Mouse (Mus musculus) left cerebral cortex, postnatal 4 days (tissue): Measurements from ENCODE around the gene Thop1. TPM values are rescaled to one million over a fixed set of nuclear protein-coding genes. Genes with fewer than 3 reads are reported as not detected.
A peak's percentile ranks its signal among the peaks of the same experiment; 100 is the strongest.
"Not testable (repeated sequence)": the region's sequence is repeated elsewhere in the genome, so short reads cannot be mapped to it uniquely, and the experiment has no call there.

Experiments used
- DNase-seq: peaks from one replicate; pipeline ENCODE4 v3.0.0-alpha.2; 2022
- intact Hi-C: fragments of 180-260 bp; cut with DNase I; formaldehyde crosslinking; loops from one replicate; pipeline ENCODE4 v1.15.1; 2025
- total RNA-seq, 2 experiments: library from RNA; stranded (reverse); gene quantifications; 2 replicates each; pipeline ENCODE4 v1.2.3; 2021

Gene Thop1
- 10 to 100 TPM; 53.6 to 56.5 TPM for total RNA-seq

DNA sequence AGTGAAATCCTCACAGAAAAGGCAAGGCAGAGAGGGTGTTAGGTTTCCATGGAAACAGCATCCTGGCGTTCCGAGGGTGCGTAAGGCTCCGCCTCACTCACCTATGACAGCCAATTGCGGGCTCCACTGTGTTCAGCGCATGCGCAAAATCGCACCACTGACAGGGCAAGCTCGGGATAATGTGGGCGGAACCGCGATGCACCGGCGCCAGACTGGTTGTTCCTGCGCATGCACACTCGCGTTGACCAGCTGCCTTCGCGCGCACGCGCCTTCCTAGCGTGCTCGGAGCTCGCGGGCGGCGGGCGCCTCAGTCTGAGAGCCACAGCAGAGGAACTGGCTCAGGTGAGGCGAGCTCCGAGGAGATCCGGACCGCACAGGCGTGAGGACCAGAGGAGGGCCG is at the start of gene Thop1:
TSS of gene Thop1 (plus strand) at position 200 of the 400 bp plus-strand sequence.
- peak; percentile 99 for DNase-seq
- intact Hi-C loops, result no loop called here

GRCm38 (mm10) chr10:81020207-81020606 is 49.6 kb upstream of the Thop1 start:
- DNase-seq, result no peak
- intact Hi-C loops, result no loop called here

GRCm38 (mm10) chr10:81021547-81022110 is 48.2 kb upstream of the Thop1 start:
- DNase-seq, result no peak
- intact Hi-C loops, result no loop called here

- no peak for DNase-seq
- intact Hi-C loops, result no loop called here
Observed at GRCm38 (mm10) chr10:81022744-81023143, 47.1 kb upstream of the Thop1 start.

DNA sequence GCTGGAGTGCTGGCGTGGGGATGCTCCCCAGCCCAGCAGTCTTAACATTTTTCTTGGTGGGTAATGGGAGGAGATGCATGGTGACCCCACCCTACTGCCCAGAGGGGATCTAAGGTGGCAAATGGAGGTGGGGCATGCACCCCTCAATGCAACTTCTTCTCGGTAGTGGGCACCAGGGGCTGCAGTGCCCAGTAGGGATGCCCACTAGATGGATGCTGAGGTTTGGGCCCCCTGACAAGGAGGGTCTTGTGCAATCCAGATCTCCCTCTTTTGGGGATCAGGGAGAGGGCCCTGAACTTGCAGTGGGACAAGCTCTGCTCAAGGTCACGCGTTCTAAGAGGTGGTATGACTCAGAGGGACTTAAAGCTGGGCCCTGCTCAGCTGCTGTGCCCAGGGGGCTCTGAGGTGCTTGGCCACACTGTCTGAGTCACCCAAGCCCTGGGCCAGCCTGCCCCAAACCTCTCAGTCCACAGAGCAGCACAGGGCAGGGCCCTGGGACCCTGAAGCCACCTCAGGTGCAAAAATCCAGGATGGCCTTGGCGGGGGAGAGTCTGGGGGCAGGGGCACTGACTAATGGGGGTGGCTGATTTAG is 45.4 kb upstream of the Thop1 start:
- no peak for DNase-seq
- intact Hi-C loops, result no loop called here

- DNase-seq, result no peak
- intact Hi-C loops, result no loop called here
Observed at GRCm38 (mm10) chr10:81025047-81025621, 44.7 kb upstream of the Thop1 start.

GRCm38 (mm10) chr10:81025639-81026275 is 44.1 kb upstream of the Thop1 start, which contains the start of gene Diras1:
Gene Diras1 (minus strand): TSS chr10:81025662.
- DNase-seq, result no peak

GRCm38 (mm10) chr10:81026857-81027256 is 43.0 kb upstream of the Thop1 start:
- intact Hi-C loops, result no loop called here
- DNase-seq, result no peak

More at GRCm38 (mm10) chr10:81025639-81026275, 44.1 kb upstream of the Thop1 start, which contains the start of gene Diras1:
- intact Hi-C loops, result no loop called here

DNA sequence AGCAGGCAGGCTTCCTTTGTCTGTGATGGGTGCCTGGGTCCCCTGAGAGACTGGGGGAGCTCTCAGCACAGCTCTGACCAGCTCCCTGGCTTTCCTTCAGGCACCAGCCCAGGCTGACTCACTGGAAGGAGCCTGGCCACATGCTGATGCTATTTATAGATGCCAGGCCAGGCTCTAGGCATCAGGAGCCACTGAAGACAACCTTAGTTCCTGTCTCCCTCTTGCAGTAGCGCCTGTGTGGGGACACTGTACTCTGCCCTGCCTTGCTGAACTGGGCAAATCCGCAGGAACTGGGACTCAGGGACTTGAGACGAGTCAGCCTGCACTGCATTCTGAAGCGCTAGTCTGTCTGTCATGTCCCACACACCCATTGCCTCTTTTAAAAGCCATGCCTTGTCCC is 42.5 kb upstream of the Thop1 start:
- DNase-seq, result no peak
- intact Hi-C loops, result no loop called here

- no peak for DNase-seq
- intact Hi-C loops, result no loop called here
Observed at GRCm38 (mm10) chr10:81028219-81028618, 41.6 kb upstream of the Thop1 start.

DNA sequence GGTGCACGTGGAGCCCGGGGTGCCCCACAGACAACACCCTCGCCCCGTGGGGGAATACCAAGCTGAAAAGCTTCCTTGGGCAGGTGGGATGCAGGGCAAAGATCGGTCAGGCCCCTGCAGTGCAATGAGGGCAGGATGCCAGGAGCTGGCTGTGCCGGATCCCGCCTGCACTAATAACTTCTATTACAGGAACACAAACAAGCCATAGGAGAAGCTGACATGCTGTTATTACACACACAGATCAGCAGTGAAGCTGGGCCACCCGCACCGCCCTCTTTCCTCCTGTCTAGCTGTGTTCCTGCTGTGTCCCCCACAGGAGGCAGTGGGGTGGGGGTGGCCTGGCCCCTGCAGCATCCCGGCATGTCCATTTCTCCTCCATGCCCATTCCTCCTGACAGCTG is 40.8 kb upstream of the Thop1 start:
- peak; percentile 33 for DNase-seq
- intact Hi-C loops, result no loop called here

DNA sequence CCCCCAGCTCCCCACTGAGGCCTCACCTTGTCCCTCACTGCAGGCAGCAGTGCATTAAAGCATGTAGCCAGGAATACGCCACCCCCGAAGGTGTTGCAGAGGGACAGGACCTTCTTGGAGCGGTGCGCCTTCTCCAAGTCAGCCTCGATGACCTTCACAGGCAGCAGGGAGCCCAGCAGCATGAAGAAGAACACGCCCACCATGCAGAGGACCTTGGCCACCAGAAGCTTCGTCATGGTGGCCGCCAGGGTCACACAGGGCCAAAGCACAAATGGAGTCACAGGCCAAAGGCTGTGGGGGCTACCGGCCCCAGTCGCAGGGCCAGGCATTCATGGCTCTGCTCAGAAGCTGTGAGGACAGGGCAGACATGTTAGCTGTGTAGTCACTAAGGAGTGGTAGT is 36.2 kb upstream of the Thop1 start:
- intact Hi-C loops, result no loop called here
- DNase-seq, result no peak

GRCm38 (mm10) chr10:81036251-81036650 is 33.6 kb upstream of the Thop1 start:
- peak; percentile 30 for DNase-seq
- intact Hi-C loops, result loop anchor here (5.0 kb wide), 1 partner anchor 34 kb away; no protein-coding TSS in a partner anchor

GRCm38 (mm10) chr10:81036988-81037580 is 32.8 kb upstream of the Thop1 start, which contains the start of gene Slc39a3:
Gene Slc39a3 (minus strand): TSS chr10:81037426.
- peak; percentile 99 for DNase-seq
- intact Hi-C loops, result loop anchor here (5.0 kb wide), 1 partner anchor 35 kb away; no protein-coding TSS in a partner anchor

GRCm38 (mm10) chr10:81041458-81042175 is 28.2 kb upstream of the Thop1 start:
- intact Hi-C loops, result no loop called here
- DNase-seq, result peak; percentile 77

- intact Hi-C loops, DNase-seq: not testable (repeated sequence)
Observed at GRCm38 (mm10) chr10:81045246-81045645, 24.6 kb upstream of the Thop1 start.

DNA sequence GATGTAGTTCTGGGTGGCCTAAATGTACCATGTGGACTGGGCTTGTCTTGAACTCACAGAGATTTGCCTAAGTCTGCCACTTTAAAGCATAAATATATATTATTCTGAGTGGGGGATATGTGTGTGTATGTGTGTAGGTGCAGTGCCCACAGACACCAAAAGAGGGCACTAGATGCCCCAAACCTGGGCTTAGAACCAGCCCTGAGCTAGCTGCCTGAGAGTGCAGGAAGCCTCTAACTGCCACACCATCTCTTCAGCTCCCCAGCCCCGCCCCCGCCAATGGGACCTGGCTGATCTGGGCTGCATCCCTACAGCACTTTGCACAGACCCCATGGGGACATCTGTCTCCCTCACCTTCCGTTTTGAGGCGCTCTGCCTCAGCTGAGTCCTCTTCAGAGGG is 19.2 kb upstream of the Thop1 start:
- intact Hi-C loops, result no loop called here
- DNase-seq, result no peak

DNA sequence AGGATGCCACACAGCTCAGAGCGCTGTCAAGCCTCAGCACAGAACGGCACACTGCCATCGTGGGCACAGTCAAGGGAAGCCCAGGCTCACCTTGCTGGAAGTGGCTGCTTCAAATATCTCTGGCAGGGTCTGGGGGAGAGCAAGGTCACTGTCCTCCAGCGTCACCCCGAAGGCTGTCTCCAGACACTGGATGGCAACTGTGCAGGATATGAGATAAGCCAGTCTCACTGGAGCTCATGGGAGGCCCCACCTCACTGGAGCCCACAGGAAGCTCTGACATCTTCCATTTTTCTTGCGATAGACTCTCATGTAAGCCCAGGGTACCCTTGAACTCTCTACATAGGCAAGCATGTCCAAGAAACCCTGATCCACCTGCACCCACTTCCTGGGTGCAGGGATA is 18.7 kb upstream of the Thop1 start:
- no peak for DNase-seq
- intact Hi-C loops, result no loop called here

DNA sequence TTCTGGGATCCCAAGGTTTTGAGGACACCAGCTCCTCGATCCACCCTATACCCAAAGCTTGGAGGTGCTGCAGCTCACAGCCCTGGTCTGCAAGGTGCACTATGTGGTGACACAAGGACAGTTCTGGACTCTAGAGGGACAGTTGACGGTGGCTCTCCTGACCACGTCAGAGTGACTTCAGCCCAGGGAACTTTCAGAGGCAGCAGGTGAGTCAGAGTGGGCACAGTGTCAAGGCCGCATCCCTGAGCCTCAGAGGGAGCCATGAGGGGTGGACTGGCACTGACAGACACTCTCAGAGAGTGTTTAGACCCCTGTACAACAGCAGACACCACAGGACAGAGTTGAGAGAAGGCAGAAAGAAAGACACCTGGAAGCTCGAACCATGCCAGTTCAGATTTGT is 17.3 kb upstream of the Thop1 start:
- no peak for DNase-seq
- intact Hi-C loops, result no loop called here

DNA sequence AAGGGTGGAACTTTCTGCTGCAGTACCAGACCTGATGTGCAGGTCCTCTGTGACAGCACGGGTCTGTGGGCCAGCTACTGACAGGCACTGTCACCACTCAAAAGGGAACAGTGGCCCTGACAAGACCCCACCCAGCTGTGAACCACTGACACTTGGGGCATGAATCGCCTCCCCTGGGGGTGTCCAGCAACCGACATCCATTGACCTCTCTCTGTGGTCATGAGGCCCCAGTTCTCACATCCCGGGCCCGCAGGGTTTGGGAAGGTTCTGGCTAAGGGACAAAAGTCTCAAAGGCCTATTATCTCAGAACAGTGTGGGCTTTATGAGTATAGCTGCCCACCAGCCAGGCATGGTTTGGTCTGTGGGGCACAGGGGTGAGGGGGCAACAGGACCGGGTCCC is 14.7 kb upstream of the Thop1 start:
- no peak for DNase-seq
- intact Hi-C loops, result no loop called here
